Mouse (Mus musculus): ENCODE data around the gene Twf2. TPM values are rescaled to one million over a fixed set of nuclear protein-coding genes. Genes with fewer than 3 reads are reported as not detected.

Twf2 gene
- polyA plus RNA-seq, 1 experiment, result 33.6 TPM

Other genes starting within 250 kb of the Twf2 start
- gene Col6a5, start 242.5 kb upstream of the Twf2 start, polyA plus RNA-seq (2012; rRNA removed), result 0.52 and 1.6 TPM in 2 replicates
- 19.4 and 21.8 TPM in 2 replicates for gene Col6a4, start 106.3 kb upstream of the Twf2 start, polyA plus RNA-seq (2012; rRNA removed)
- gene Glyctk, start 45.0 kb upstream of the Twf2 start, polyA plus RNA-seq (2012; rRNA removed), result 6.7 and 15.6 TPM in 2 replicates
- gene Wdr82, start 32.2 kb upstream of the Twf2 start, polyA plus RNA-seq (2012; rRNA removed), result 48.0 and 56.3 TPM in 2 replicates
- gene Ppm1m, start 3.4 kb upstream of the Twf2 start, polyA plus RNA-seq (2012; rRNA removed), result 14.6 and 15.7 TPM in 2 replicates
- 3.3 and 6.0 TPM in 2 replicates for gene Tlr9, start 19.5 kb downstream of the Twf2 start, polyA plus RNA-seq (2012; rRNA removed)
- gene Alas1, start 45.5 kb downstream of the Twf2 start, polyA plus RNA-seq (2012; rRNA removed), result 106 and 167 TPM in 2 replicates
- gene Poc1a, start 78.0 kb downstream of the Twf2 start, polyA plus RNA-seq (2012; rRNA removed), result 19.7 and 23.2 TPM in 2 replicates
- gene Dusp7, start 165.5 kb downstream of the Twf2 start, polyA plus RNA-seq (2012; rRNA removed), result 12.6 and 15.2 TPM in 2 replicates
- gene Rpl29, start 226.3 kb downstream of the Twf2 start, polyA plus RNA-seq (2012; rRNA removed), result 788 and 789 TPM in 2 replicates
- gene Acy1, start 235.2 kb downstream of the Twf2 start, polyA plus RNA-seq (2012; rRNA removed), result 88.7 and 135 TPM in 2 replicates
- gene Abhd14b, start 244.4 kb downstream of the Twf2 start, polyA plus RNA-seq (2012; rRNA removed), result 58.1 and 64.3 TPM in 2 replicates
- gene Abhd14a, start 244.6 kb downstream of the Twf2 start, polyA plus RNA-seq (2012; rRNA removed), result 43.9 and 46.5 TPM in 2 replicates

Measured in large intestine, adult 2 months (tissue).